Mouse (Mus musculus) regulatory T cell (primary cell): ENCODE measurements around the gene Asb18.

Experiments
- in situ Hi-C: fragments of 300-600 bp; cut with MboI, MseI; formaldehyde crosslinking; loops from one replicate; pipeline ENCODE4 v1.15.1; 2025; ENCODE audit warnings: high pct_unique_total_duplicates

Gene Asb18

DNA sequence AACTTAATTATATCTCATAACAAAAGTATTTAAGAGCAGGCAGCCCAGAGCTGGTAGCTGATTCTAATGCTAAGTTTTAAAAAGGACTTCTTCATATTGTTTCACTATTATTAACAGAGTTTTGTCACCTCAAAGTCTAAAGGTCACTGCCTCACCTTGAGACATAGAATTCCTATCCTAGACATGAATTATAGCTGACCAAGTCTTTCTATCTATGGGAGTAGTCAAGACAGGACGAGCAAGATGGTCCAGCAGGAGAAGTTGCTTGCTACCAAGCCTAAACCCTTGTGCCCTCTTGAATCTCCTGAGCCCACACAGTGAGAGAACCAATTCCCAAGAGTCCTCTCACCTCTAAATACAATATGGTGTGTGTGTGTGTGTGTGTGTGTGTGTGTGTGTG lies 111.8 kb downstream of the Asb18 start:
- in situ Hi-C loops: loop anchor here (25.0 kb wide), 1 partner anchor 1715 kb away; no protein-coding TSS in a partner anchor

DNA sequence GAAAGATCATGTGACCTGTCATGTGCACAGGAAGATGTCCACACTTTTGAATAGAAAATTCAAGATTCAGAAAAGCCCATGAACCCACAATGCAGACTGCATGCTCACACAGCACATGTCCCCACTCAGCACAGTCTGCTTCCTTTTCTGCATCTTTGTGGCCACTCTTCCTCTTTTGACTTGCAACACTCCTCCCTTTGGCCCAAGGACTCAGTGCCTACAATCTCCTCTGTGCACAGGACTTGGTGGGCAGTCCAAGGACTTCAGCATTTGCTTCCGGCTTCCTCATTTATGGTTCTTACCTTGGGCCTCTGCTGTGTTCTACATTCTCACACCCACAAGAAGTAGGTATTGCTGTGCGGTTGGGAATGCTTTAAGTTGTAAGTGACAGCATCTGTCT lies 112.2 kb downstream of the Asb18 start:
- in situ Hi-C loops: loop anchor here (25.0 kb wide), 1 partner anchor 1715 kb away; no protein-coding TSS in a partner anchor

DNA sequence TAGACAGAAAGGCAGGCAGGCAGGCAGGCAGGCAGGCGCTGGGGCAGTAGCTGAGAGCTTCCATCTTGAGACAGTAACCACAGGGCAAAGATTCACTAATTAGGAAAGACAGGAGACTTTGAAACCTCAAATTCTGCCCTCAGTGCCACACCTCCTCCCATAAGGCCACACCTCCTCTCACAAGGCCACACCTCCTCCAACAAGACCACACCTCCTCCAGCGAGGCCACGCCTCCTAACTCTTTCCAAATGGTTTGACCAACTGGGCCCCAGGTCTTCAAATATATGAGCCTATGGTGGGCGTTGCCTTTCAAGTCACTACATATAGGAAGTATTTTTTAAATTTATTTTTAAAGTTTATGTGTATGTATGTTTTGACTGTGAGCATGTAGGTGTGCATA lies 113.1 kb downstream of the Asb18 start:
- in situ Hi-C loops: loop anchor here (25.0 kb wide), 1 partner anchor 1714 kb away; no protein-coding TSS in a partner anchor
